Mouse (Mus musculus) bone marrow, adult 2 months (tissue): ENCODE measurements around the gene Egflam.

Experiments
- CTCF ChIP-seq: fragments of 200-500 bp; IDR thresholded peaks from 2 replicates; pipeline ENCODE4 v1.5.1; 2011; ENCODE audit warnings: low read length, control low read depth; ENCODE audit not compliant: control insufficient read depth, insufficient read depth
- POLR2A ChIP-seq: fragments of 200-500 bp; IDR thresholded peaks from 2 replicates; pipeline ENCODE4 v1.6.1; 2011; ENCODE audit warnings: low read depth, mild to moderate bottlenecking, control low read depth, low read length, borderline replicate concordance; ENCODE audit not compliant: control insufficient read depth

GRCm38 (mm10) chr15:7334517-7335298 lies 63.5 kb downstream of the Egflam start:
- TF ChIP-seq POLR2A (no peak), CTCF (no peak)
